Mouse (Mus musculus) retina, postnatal 7 days (tissue): ENCODE results near the gene Lysmd3.
"Not testable (repeated sequence)": the region's sequence is repeated elsewhere in the genome, so short reads cannot be mapped to it uniquely, and the experiment has no call there.

ENCODE experiments used
- DNase-seq: peaks from one replicate; pipeline ENCODE4 v3.0.0-alpha.2; 2012; ENCODE audit warnings: low read depth, low spot score

Gene Lysmd3

DNA sequence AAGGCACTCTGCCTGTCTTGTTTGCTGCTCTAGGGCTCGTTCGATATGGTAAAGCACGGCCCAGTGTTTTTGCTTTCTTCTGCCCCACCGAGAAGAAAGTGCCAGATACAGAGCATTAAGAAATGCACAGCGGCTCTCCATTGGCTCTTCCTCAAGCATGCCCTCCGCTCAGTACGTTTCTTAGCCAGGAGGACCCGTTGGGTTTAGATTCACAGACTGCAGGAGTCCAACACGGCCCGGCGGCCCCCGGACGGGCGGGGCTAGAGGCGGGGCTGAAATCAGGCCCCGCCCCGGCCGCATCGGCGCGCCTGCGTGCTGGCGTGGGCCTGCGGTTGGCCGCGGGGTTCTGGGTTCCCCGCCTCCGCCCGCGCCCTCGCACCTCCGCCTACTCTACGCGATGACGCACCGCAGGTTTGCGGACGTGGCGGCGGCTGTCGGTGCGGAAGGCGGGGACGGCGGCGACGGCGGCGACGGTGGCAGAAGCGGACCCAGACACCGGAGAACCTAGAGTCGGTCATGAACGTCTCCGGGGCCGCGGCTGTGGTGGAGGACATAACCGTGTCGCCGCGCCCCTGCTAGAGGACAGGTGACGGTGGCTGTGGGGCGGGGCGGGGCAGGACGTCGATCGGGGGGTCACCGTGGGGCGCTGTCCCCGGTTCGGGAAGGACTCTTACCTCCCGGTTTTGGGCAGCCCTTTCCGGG, at the start of gene Lysmd3:
Gene Lysmd3, plus strand, starts transcription at position 313 of the 702 bp plus-strand sequence.
- DNase-seq: peak; percentile 91

GRCm38 (mm10) chr13:81610349-81610748, 47.1 kb upstream of the Lysmd3 start:
- no peak for DNase-seq

DNA sequence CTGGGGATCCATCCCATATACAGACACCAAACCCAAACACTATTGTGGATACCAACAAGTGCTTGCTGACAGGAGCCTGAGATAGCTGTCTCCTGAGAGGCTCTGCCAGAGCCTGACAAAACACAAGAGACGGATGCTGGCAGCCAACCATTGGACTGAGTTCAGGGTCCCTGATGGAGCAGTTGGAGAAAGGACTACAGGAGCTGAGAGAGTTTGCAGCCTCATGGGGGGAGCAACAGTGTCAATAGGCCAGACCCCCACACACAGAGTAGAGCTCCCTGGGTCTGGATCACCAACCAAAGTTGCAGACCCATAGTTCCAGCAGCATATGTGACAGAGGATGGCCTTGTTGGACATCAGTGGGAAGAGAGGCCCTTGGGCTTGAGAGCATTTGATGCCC, 29.6 kb upstream of the Lysmd3 start:
- DNase-seq: not testable (repeated sequence)

GRCm38 (mm10) chr13:81628631-81629190, 28.8 kb upstream of the Lysmd3 start:
- DNase-seq: no peak

DNA sequence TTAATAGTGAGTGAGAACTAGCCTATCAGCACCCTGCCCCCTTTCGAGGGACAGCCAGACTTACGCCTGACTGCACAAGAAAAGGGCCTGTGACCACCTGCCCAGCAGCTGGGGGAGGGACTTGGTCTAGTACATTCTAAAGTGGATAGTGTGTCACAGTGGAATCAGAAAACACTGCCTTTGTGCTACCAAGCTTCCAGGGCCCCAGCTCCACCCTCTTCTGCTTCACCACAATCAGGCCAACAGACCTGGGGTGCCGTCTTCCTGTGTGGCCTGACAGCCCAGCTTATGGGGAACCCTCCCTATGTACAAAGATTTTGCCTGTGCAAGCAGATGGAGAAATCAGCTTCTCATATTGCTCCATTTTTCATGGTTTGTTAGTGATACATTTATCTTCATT, 28.1 kb upstream of the Lysmd3 start:
- DNase-seq: no peak

GRCm38 (mm10) chr13:81630566-81630965, 26.9 kb upstream of the Lysmd3 start:
- no peak for DNase-seq

- DNase-seq: peak; percentile 95
Measured at GRCm38 (mm10) chr13:81632720-81633415, 24.6 kb upstream of the Lysmd3 start, which contains the start of gene Adgrv1. Gene Adgrv1, minus strand, starts transcription at chr13:81633154.

GRCm38 (mm10) chr13:81639624-81640023, 17.8 kb upstream of the Lysmd3 start:
- DNase-seq: no peak

- DNase-seq: no peak
Measured at GRCm38 (mm10) chr13:81640881-81641280, 16.6 kb upstream of the Lysmd3 start.

- peak; percentile 52 for DNase-seq
Measured at GRCm38 (mm10) chr13:81641289-81642045, 16.0 kb upstream of the Lysmd3 start.

- no peak for DNase-seq
Measured at GRCm38 (mm10) chr13:81642491-81643149, 14.8 kb upstream of the Lysmd3 start.

- DNase-seq: no peak
Measured at GRCm38 (mm10) chr13:81644047-81644565, 13.4 kb upstream of the Lysmd3 start.

DNA sequence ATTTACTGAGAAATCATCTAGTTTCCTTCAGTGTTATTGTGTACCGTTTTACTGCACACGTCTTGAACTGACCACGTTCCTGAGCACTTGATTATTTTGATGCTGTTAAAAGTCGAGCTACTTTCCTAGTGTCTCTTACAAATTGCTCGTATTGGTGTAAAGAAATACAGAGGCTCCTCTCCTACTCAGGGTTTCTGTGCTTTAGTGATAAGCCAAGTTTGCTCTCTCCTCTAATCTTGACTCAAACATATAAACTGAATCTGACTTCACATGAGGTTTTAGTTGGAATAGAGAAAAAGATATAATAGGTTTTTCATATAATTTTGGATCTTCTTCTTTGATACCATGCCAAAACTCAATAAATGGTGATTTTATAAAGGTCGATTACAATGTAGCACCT, 11.1 kb upstream of the Lysmd3 start:
- DNase-seq: no peak

DNA sequence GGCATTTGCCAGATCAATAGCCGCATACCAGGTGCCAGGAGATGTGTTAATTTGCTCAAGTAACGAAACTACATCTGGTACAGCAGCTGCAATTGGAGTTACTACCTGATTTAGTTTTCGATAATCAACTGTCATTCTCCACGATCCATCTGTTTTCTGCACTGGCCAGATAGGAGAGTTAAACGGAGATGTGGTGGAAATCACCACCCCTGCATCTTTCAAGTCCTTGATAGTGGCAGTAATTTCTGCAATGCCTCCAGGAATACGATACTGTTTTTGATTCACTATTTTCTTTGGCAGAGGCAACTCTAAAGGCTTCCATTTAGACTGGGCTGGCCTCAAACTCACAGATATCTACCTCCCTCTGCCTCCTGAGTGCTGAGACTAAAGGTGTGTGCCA, 7.1 kb upstream of the Lysmd3 start:
- DNase-seq: not testable (repeated sequence)

GRCm38 (mm10) chr13:81656091-81656850, 1.2 kb upstream of the Lysmd3 start:
- no peak for DNase-seq

GRCm38 (mm10) chr13:81657008-81657350, 484 bp upstream of the Lysmd3 start:
- DNase-seq: no peak

GRCm38 (mm10) chr13:81658053-81658752, 740 bp downstream of the Lysmd3 start:
- no peak for DNase-seq

DNA sequence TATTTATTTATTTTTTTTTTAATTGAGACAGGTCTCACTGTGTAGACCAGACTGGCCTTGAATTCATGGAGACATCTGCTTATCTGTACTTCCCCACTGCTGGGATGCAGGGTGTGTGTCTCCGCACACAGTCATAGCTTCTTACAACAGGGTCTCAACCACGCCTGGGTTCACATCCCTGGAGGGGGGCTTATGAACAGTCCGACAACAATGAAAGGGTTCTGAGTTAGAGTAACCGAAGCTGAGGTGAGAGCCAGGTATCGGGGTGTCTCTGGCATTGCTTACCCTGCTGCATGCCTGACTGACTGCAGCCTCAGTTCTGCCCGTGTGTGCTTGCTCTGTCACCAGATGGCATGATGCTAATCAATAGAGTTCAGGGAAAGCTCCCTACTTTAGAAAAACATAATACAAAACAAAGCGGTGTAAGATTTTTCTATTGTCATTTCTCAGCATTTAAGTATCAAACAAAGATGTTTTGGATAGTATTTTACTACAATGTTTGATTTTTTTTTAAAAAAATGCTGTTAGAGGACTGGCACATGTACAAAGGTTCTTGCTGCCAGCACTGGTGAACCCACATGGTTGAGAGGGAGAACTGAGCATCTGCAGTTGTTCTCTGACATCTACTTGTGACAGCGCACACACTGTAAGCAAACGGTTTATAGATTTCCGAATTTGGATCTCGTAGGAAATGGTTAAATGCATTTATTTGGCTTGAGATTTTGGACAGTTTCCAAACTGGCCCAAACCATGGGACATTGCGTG, 6.3 kb downstream of the Lysmd3 start:
- DNase-seq: no peak

GRCm38 (mm10) chr13:81664331-81664698, 6.9 kb downstream of the Lysmd3 start:
- no peak for DNase-seq
